Mouse (Mus musculus): Measurements from ENCODE around the gene Fbxo3. TPM values are rescaled to one million over a fixed set of nuclear protein-coding genes. Genes with fewer than 3 reads are reported as not detected.
"Not testable (repeated sequence)": the region's sequence is repeated elsewhere in the genome, so short reads cannot be mapped to it uniquely, and the experiment has no call there.

Gene Fbxo3
- polyA plus RNA-seq, 1 experiment from 2014 or later = 54.0 TPM

DNA sequence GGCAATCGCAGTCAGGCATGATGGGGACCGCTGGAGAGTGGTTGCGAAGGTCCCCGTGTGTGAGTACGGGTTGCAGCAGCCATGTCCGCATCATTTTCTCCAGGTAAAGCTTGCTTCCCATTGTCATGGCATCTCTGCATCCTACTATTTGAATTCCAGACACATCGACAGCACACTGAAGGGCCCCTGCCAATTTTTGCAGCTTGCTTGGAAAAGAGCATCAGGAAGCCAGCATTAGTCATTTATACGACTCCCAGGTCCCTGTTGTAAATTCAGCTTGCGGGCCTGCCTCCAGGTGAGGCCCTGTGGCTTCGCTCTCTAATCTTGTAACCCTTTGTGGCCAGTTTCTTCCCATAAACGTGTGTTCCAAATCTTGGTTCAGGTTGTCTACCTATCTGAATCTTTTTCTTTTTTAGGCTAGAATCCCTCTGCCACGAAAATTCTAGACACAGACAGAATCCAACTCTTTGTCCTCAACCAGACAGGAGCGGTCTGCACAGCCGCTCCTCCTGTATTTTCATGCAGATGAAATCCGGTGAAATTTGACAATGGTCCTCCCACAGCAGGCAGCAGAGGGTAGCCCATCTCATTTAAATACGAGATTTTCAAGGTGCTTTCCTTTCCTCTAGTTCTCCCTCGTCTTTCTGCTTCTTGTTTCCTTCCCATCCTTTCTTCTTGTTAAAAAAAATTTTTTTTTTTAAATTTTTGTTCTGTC, 34.7 kb upstream of the Fbxo3 start:
- WGBS = 39% methylated on average over 17 of the region's 17 CpGs
- no peak for TF ChIP-seq CTCF (IDR thresholded peaks at IDR 0.05; ENCODE audit: low read depth)
- Histone ChIP-seq H3K4me1 (ENCODE audit: insufficient read depth) (no peaks in the 10 kb centered on the region), H3K36me3 (ENCODE audit: insufficient read depth) (no peaks in the 10 kb centered on the region), H3K4me3 (ENCODE audit: low read depth, low read length) (no peak overlapping the region), H3K27me3 (ENCODE audit: insufficient read depth, low read length) (peaks cover 6% of the 10 kb centered on the region; the same call in 1 of the 2 replicates), H3K4me2 (no peak overlapping the region), H3K9ac (no peak overlapping the region), H3K27ac (ENCODE audit: low read depth) (no peak overlapping the region), H3K9me3 (ENCODE audit: low read depth, low read length) (no peaks in the 10 kb centered on the region)
- ATAC-seq (ENCODE audit: insufficient read depth) (no peak), DNase-seq (no peak)

DNA sequence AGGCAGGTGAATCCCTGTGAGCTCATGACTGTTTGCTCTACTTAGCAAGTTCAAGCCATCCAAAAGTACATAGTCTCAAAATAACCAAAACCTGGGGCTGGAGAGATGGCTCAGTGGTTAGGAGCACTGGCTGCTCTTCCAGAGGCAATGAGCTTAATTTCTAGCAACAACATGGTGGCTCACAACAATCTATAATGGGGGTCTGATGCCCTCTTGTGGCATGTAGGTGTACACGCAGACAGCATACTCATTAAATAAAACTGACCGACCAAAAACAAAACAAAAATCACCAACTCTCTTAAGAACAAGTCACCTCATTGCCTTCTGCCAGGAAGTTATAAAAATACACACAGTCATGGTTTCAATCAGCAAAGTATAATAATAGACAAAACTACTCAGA, 26.4 kb upstream of the Fbxo3 start:
- WGBS = 21% methylated on average over 2 of the region's 2 CpGs
- Histone ChIP-seq H3K27me3 (ENCODE audit: insufficient read depth, low read length) (no peaks in the 10 kb centered on the region), H3K9me3 (ENCODE audit: low read depth, low read length) (no peaks in the 10 kb centered on the region), H3K9ac (no peak overlapping the region), H3K27ac (ENCODE audit: low read depth) (no peak overlapping the region), H3K36me3 (ENCODE audit: insufficient read depth) (no peaks in the 10 kb centered on the region), H3K4me1 (ENCODE audit: insufficient read depth) (no peaks in the 10 kb centered on the region), H3K4me2 (no peak overlapping the region), H3K4me3 (ENCODE audit: low read depth, low read length) (no peak overlapping the region)
- ATAC-seq (ENCODE audit: insufficient read depth) = no peak
- peak; percentile 53 for TF ChIP-seq CTCF (IDR thresholded peaks at IDR 0.05; ENCODE audit: low read depth)
- peak; percentile 54 for DNase-seq

DNA sequence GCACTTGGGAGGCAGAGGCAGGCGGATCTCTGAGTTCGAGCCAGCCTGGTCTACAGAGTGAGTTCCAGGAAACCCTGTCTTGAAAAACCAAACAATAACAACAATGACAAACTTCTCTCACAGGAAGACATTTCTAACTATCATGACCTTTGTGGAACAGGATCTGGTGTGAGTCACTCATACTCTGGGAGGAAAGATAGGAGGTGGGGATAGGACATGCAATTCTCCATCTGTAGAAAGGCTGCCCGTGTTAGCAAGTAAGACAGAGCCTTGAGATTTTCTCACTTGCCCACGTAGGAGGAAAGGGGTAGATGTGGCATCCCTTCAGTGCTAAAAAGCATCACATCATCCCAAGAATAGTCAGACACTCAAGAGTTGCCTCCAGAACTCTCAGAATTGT, 25.7 kb upstream of the Fbxo3 start:
- Histone ChIP-seq H3K27me3 (ENCODE audit: insufficient read depth, low read length) (no peaks in the 10 kb centered on the region), H3K9ac (no peak overlapping the region), H3K4me2 (no peak overlapping the region), H3K9me3 (ENCODE audit: low read depth, low read length) (no peaks in the 10 kb centered on the region), H3K36me3 (ENCODE audit: insufficient read depth) (no peaks in the 10 kb centered on the region), H3K4me1 (ENCODE audit: insufficient read depth) (no peaks in the 10 kb centered on the region), H3K4me3 (ENCODE audit: low read depth, low read length) (no peak overlapping the region), H3K27ac (ENCODE audit: low read depth) (no peak overlapping the region)
- DNase-seq (no peak), ATAC-seq (ENCODE audit: insufficient read depth) (no peak)
- 75% methylated on average over 4 of the region's 4 CpGs for WGBS
- no peak for TF ChIP-seq CTCF (IDR thresholded peaks at IDR 0.05; ENCODE audit: low read depth)

DNA sequence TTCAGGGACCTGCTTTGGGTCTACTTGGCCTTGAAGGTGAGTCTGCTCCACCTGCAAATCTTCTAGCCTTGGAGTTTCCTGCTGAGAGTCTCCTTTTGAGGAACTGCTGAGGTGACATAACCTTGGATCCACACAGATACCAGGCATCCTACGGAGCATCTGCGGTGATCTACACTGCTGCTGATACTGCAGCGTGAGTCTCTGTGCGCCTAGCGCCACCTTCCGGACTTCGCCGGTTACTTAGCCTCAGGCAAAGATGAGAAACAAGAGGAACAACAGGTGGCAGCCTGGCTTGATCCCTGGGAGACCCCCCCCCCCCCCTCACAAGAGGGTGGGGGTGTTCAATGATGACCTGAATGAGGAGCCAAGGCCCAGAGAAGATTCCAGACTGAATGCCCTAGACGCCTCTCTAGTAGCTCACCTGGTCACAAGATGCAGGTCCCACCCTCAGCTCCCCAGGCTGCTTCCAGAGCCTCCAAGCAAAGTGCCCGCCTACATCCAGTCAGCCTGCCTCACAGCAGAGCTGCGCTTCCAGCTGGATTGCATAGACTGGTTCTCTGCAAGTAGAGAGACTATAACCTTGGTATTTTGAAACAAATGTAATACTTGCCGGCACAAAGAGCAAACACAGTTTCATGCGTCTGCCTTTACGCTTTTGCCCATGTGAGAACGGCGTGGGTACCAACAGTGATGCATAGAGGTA, 24.7 kb upstream of the Fbxo3 start:
- H3K4me3 ChIP-seq (ENCODE audit: low read depth, low read length) = no peak overlapping the region
- H3K4me1 ChIP-seq (ENCODE audit: insufficient read depth) = no peaks in the 10 kb centered on the region
- H3K4me2 ChIP-seq = no peak overlapping the region
- peak; percentile 66 for TF ChIP-seq CTCF (IDR thresholded peaks at IDR 0.05; ENCODE audit: low read depth)
- DNase-seq (peak; percentile 67), ATAC-seq (ENCODE audit: insufficient read depth) (no peak)
- no peaks in the 10 kb centered on the region for H3K36me3 ChIP-seq (ENCODE audit: insufficient read depth)
- no peaks in the 10 kb centered on the region for H3K9me3 ChIP-seq (ENCODE audit: low read depth, low read length)
- H3K27me3 ChIP-seq (ENCODE audit: insufficient read depth, low read length) = no peaks in the 10 kb centered on the region
- no peak overlapping the region for H3K27ac ChIP-seq (ENCODE audit: low read depth)
- WGBS = 29% methylated on average over 16 of the region's 16 CpGs
- H3K9ac ChIP-seq = no peak overlapping the region

DNA sequence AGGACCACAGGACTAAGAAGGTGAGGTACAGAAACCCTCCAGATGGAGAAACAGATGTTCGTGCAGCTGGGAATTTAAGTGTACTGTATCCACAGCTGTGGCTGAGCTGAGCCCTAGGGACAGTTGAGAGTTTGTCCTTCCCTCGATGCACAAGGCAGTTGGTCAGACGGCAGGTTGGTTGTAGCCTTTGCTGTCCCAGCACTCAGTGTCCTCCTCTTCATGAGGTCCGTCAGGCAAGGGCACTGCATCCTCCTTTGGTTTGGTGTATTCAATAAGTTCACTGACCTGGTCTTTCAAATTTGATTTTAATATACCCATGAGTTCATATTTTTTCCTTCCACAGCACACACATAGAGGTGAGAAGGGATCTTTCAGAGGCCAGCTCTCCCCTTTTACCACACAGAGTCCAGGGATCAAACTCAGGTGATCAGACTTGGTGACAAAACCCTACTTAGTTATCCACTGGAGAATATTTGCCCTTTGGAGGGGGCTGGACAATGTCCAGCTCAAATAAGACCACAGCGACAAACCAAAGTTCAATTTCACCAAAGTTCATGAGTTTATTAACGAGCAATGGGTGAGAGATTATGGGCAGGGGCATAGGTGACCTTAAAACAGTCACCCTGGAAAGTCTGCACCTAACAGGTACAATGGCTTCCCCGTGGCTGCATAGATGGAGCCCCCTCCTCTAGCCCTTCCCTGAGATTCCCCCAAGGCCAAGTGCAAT, 19.6 kb upstream of the Fbxo3 start:
- Histone ChIP-seq H3K27me3 (ENCODE audit: insufficient read depth, low read length) (no peaks in the 10 kb centered on the region), H3K4me2 (no peak overlapping the region), H3K9me3 (ENCODE audit: low read depth, low read length) (no peaks in the 10 kb centered on the region), H3K9ac (no peak overlapping the region), H3K4me1 (ENCODE audit: insufficient read depth) (no peaks in the 10 kb centered on the region), H3K36me3 (ENCODE audit: insufficient read depth) (no peaks in the 10 kb centered on the region), H3K4me3 (ENCODE audit: low read depth, low read length) (no peak overlapping the region), H3K27ac (ENCODE audit: low read depth) (no peak overlapping the region)
- TF ChIP-seq CTCF (IDR thresholded peaks at IDR 0.05; ENCODE audit: low read depth) = no peak
- DNase-seq (no peak), ATAC-seq (ENCODE audit: insufficient read depth) (no peak)
- 77% methylated on average over 7 of the region's 7 CpGs for WGBS

DNA sequence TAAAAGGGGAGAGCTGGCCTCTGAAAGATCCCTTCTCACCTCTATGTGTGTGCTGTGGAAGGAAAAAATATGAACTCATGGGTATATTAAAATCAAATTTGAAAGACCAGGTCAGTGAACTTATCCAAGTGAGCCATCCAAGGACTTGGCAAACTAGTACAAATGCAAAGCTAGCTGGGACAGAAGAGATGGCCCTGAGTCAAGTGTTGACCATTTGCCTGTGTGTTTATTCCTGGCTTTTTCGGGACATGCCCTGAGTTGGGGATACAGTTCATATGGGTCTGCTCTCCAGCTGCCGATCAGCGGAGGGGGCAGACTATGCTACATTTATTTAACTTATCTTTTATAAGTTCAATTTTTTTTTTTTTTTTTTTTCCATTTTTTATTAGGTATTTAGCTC, 18.7 kb upstream of the Fbxo3 start:
- not testable (repeated sequence) for DNase-seq; H3K36me3 ChIP-seq (ENCODE audit: insufficient read depth); H3K4me3 ChIP-seq (ENCODE audit: low read depth, low read length); H3K27me3 ChIP-seq (ENCODE audit: insufficient read depth, low read length); H3K9me3 ChIP-seq (ENCODE audit: low read depth, low read length); H3K9ac ChIP-seq; ATAC-seq (ENCODE audit: insufficient read depth); H3K4me2 ChIP-seq; H3K4me1 ChIP-seq (ENCODE audit: insufficient read depth); H3K27ac ChIP-seq (ENCODE audit: low read depth)
- WGBS = 90% methylated on average over 3 of the region's 3 CpGs

DNA sequence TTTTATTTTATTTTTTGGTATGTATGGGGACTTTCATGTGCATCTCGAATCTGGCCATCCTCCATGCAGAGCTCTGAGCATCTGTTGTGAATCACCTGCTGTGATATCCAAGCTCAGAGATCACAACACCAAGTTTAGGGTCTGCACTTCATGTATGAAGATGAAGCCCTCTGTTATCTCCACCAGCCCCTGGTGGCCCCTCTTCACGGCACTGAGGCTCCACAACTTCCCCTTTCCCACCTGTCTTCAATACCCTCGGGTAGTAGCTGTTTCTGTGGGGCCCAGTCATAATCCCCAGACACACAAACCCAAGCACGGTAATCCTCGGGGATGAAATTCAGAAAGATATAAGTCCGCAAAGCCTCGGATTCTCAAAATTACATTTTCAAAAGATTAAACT, 4.4 kb upstream of the Fbxo3 start:
- no peaks in the 10 kb centered on the region for H3K36me3 ChIP-seq (ENCODE audit: insufficient read depth)
- ATAC-seq (ENCODE audit: insufficient read depth) (no peak), DNase-seq (no peak)
- no peak overlapping the region for H3K4me3 ChIP-seq (ENCODE audit: low read depth, low read length)
- no peaks in the 10 kb centered on the region for H3K9me3 ChIP-seq (ENCODE audit: low read depth, low read length)
- no peaks in the 10 kb centered on the region for H3K4me1 ChIP-seq (ENCODE audit: insufficient read depth)
- 76% methylated on average over 7 of the region's 7 CpGs for WGBS
- H3K27me3 ChIP-seq (ENCODE audit: insufficient read depth, low read length) = no peaks in the 10 kb centered on the region
- H3K27ac ChIP-seq (ENCODE audit: low read depth) = no peak overlapping the region
- no peak overlapping the region for H3K4me2 ChIP-seq
- TF ChIP-seq CTCF (IDR thresholded peaks at IDR 0.05; ENCODE audit: low read depth) = no peak
- H3K9ac ChIP-seq = no peak overlapping the region
